Mouse (Mus musculus) limb, embryonic 11.5 days (tissue): Measurements from ENCODE around the gene Rad23b. TPM values are rescaled to one million over a fixed set of nuclear protein-coding genes. Genes with fewer than 3 reads are reported as not detected.
"Not testable (repeated sequence)": the region's sequence is repeated elsewhere in the genome, so short reads cannot be mapped to it uniquely, and the experiment has no call there.

Experiments used
- ATAC-seq: fragments of 200-750 bp; cut with Nextera tagmentation; 2 replicates; pipeline ENCODE4 v1.8.0; 2017; ENCODE audit warnings: low read depth; ENCODE audit not compliant: insufficient number of reproducible peaks, low FRiP score, low TSS enrichment
- DNase-seq: peaks from one replicate; pipeline ENCODE4 v3.0.0-alpha.2; 2015; ENCODE audit warnings: low spot score
- H3K27ac ChIP-seq: fragments of 300-500 bp; sonication (generic); replicated peaks from 2 replicates; pipeline ENCODE4 v1.5.1; 2014; ENCODE audit warnings: low read depth, mild to moderate bottlenecking, low read length
- H3K27me3 ChIP-seq: fragments of 300-500 bp; sonication (generic); 2 replicates; pipeline ENCODE4 v1.6.1; 2014; ENCODE audit warnings: mild to moderate bottlenecking, low read length, mixed read lengths; ENCODE audit not compliant: control insufficient read depth, insufficient read depth
- H3K36me3 ChIP-seq: fragments of 300-500 bp; sonication (generic); 2 replicates; pipeline ENCODE4 v1.6.1; 2014; ENCODE audit warnings: mild to moderate bottlenecking, low read length, moderate library complexity, mixed read lengths; ENCODE audit not compliant: control insufficient read depth, insufficient read depth
- H3K4me1 ChIP-seq: fragments of 300-500 bp; sonication (generic); 2 replicates; pipeline ENCODE4 v1.6.1; 2014; ENCODE audit warnings: low read length, mixed read lengths; ENCODE audit not compliant: control insufficient read depth, insufficient read depth
- H3K4me2 ChIP-seq: fragments of 300-500 bp; sonication (generic); 2 replicates; pipeline ENCODE4 v1.6.1; 2014; ENCODE audit warnings: low read depth, mild to moderate bottlenecking, moderate library complexity; ENCODE audit not compliant: severe bottlenecking
- H3K4me3 ChIP-seq: fragments of 300-500 bp; sonication (generic); 2 replicates; pipeline ENCODE4 v1.5.1; 2014; ENCODE audit warnings: low read depth, low read length
- H3K9ac ChIP-seq: fragments of 300-500 bp; sonication (generic); 2 replicates; pipeline ENCODE4 v1.6.1; 2014; ENCODE audit warnings: mild to moderate bottlenecking, low read length
- H3K9me3 ChIP-seq: fragments of 300-500 bp; sonication (generic); 2 replicates; pipeline ENCODE4 v1.6.1; 2016; ENCODE audit warnings: low read length; ENCODE audit not compliant: control insufficient read depth
- WGBS: fragments of 180-500 bp; shearing (Covaris S2); extraction: QIAGEN DNeasy Blood & Tissue Kit; methylation state at CpG from one replicate; pipeline ENCODE4 v1.1.7; 2014; 5-methylcytosine and 5-hydroxymethylcytosine counted together
- polyA plus RNA-seq: library from polyadenylated mRNA; unstranded; fragments of >200 nt; fragmentation: Nextera tagmentation; extraction: Ambion mirVana; gene quantifications from 2 replicates; pipeline ENCODE4 v1.2.1, GENCODE M21; 2014

The Rad23b gene
- 85.5 and 91.8 TPM in 2 replicates for polyA plus RNA-seq

DNA sequence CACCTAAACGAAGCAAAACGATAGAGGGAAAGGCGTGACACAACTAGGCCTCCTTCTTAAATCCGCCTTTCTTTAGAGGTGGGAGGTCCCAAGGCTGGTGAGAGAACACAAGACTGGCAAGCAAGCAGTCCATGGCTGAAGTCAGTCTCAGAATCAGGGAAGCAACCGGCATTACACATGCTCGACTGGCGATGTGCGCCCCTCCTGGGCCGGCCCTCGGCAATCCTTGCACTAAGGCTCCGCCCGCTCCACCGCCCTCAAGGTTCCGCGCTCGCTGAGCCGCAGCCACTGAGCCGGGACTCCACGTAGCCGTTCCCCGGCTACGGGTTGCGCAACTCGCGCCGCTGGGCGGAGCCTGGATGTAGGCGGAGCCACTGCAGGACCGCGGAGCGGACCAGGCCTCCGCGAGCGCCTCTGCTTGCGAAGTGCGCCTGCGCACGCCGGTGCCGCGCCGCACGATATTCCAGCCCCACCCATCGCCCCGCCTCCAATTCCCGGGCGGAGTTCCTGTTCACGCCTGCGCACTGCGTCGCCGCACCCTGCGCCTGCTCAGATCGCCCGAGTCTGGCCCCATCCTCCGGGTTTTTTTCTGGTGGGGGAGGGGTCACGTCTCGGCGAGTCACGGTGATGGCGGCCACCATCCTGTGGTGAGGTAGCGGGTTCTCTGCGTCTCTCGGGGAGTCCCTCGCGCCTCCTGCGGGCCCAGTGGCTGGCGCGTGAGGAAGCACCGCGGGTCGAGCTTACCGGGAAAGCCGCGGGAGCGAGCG, at the start of gene Rad23b:
Gene Rad23b, plus strand, starts transcription at position 592 of the 767 bp plus-strand sequence.
- DNase-seq (peak; percentile 100), ATAC-seq (peak; percentile 99)
- H3K4me3 ChIP-seq = peak within 1 kb of the TSS; percentile 86
- H3K4me1 ChIP-seq = peaks cover 9% of the 10 kb centered on the region; the same call in 1 of the 2 replicates
- H3K4me2 ChIP-seq = peak within 1 kb of the TSS; percentile 53
- no peaks in the 10 kb centered on the region for H3K27me3 ChIP-seq
- no peaks in the 10 kb centered on the region for H3K36me3 ChIP-seq
- no peaks in the 10 kb centered on the region for H3K9me3 ChIP-seq
- WGBS = 0% methylated on average over 76 of the region's 77 CpGs
- peak within 1 kb of the TSS; percentile 86 for H3K9ac ChIP-seq
- peak within 1 kb of the TSS; percentile 87 for H3K27ac ChIP-seq

DNA sequence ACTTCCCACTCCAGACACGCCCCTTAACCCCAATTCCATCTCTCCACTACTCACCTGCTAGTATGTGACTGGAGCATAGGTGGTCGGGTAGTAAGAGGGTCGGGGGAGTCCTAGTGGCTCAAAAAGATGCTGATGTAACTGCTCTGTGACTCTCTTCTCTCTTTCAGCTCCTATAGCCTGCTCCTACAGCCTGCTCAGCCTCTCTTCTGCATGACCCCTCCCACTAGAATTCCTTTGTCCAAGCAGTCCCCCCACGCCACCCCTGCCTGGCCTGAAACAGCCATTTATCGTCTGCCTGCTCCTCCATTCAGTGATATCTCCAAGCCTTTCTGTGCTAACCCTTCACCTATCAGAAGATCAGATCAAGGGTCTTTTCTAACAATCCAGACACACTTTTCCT, 45.7 kb upstream of the Rad23b start:
- H3K4me3 ChIP-seq = no peak overlapping the region
- ATAC-seq (no peak), DNase-seq (no peak)
- H3K4me2 ChIP-seq = no peak overlapping the region
- H3K27ac ChIP-seq = no peak overlapping the region
- no peaks in the 10 kb centered on the region for H3K27me3 ChIP-seq
- no peak overlapping the region for H3K9ac ChIP-seq
- H3K36me3 ChIP-seq = no peaks in the 10 kb centered on the region
- H3K9me3 ChIP-seq = no peaks in the 10 kb centered on the region
- H3K4me1 ChIP-seq = no peaks in the 10 kb centered on the region
- 86% methylated on average over 5 of the region's 5 CpGs for WGBS

DNA sequence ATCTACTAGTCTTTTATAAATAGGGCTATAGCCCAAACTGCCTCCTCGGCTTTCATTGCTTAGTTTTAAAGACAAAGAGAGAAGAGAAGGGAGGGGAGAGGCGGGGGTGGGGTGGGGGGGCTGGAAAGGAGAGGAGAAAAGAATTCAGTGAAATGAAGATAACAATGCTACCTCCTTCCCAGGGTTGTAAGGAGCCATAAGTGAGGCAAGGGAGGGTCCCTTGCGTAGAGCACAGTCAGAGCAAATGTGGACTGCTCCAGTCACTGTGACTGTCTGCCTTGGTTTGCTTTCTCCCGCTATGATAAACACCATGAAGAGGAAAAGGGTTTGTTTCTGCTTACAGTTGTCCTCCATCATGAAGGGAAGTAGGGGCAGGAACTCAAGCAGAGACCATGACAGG, 43.2 kb upstream of the Rad23b start:
- Histone ChIP-seq H3K9me3 (no peaks in the 10 kb centered on the region), H3K36me3 (no peaks in the 10 kb centered on the region), H3K4me1 (no peaks in the 10 kb centered on the region), H3K27ac (no peak overlapping the region), H3K4me2 (no peak overlapping the region), H3K27me3 (no peaks in the 10 kb centered on the region), H3K4me3 (no peak overlapping the region), H3K9ac (no peak overlapping the region)
- 76% methylated on average over 4 of the region's 4 CpGs for WGBS
- ATAC-seq (no peak), DNase-seq (no peak)

DNA sequence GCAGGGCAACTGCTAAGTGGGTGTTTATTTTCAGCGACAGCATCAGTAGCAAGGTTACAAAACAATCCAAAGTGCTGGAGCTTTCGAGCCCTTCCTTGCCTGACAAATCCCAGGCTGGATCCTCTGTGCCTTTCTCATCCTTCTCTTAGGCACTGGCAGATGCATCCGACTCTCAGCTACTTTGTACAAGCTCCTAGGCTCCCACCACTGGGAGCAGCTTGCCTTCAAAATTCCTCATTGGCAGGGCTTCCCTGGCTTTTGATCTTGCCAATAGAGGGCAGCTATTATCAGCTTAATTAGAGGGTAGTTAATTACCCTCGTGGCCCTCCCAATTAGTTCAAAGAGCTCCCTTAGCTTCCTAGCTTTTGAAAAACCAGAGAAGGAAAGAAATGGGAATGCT, 33.1 kb upstream of the Rad23b start:
- ATAC-seq (no peak), DNase-seq (no peak)
- H3K9me3 ChIP-seq = no peaks in the 10 kb centered on the region
- WGBS = 22% methylated on average over 4 of the region's 4 CpGs
- H3K36me3 ChIP-seq = no peaks in the 10 kb centered on the region
- no peak overlapping the region for H3K9ac ChIP-seq
- H3K4me3 ChIP-seq = no peak overlapping the region
- no peaks in the 10 kb centered on the region for H3K4me1 ChIP-seq
- H3K4me2 ChIP-seq = no peak overlapping the region
- H3K27me3 ChIP-seq = no peaks in the 10 kb centered on the region
- H3K27ac ChIP-seq = no peak overlapping the region

DNA sequence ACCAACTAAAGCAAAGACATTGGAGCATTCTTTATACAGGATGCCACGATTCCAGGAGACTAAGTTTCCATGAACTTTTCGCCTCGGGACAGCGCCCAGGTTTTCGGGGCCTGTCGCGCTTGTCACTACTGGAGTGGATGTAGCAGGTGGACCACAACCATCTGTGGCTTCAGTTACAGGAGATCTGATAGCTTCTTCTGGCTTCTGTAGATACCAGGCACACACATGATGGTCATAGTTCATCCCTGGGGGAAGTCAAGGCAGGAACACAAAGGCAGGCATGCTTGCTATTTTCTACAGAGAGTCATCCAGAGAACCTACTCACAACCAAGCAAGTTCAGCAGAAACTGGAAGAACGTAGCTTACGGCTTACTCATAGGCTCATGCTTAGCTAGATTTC, 31.5 kb upstream of the Rad23b start:
- H3K27ac ChIP-seq, H3K36me3 ChIP-seq, DNase-seq, H3K4me1 ChIP-seq, ATAC-seq, H3K4me3 ChIP-seq, H3K9ac ChIP-seq, H3K27me3 ChIP-seq, H3K9me3 ChIP-seq, H3K4me2 ChIP-seq: not testable (repeated sequence)
- WGBS = 98% methylated on average over 9 of the region's 9 CpGs

DNA sequence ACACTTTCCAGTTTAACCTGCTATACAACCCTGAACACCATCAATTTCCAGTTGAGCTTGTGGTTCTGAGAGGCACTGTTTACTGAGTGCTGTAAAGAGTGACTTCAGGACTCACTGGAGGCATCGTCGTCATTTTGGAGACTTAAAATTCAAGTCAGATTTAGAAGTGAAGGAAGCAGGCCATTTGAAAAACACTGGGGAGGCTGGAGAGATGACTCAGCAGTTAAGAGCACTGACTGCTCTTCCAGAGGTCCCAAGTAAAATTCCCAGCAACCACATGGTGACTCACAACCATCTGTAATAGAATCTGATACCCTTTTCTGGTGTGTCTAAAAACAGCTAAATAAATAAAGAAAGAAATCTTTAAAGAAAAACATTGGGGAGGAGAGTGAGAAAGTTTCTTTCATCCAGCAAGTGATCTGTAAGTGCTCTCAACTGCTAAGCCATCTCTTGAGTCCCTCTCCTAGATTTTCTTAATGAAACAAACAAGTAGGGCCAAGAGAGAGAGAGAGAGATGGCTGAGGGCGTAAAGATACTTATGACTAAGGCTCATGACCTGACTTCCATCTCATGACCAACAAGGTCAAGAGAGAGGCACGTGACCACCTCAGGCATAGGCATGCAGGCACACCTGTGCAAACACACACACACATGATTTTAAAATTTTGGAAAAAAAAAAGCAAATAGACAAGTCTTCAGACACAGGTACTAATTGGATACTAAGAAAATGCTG, 23.9 kb upstream of the Rad23b start:
- WGBS = 67% methylated on average over 4 of the region's 4 CpGs
- no peak overlapping the region for H3K4me2 ChIP-seq
- no peak overlapping the region for H3K4me3 ChIP-seq
- H3K27me3 ChIP-seq = no peaks in the 10 kb centered on the region
- no peaks in the 10 kb centered on the region for H3K9me3 ChIP-seq
- H3K27ac ChIP-seq = no peak overlapping the region
- no peaks in the 10 kb centered on the region for H3K4me1 ChIP-seq
- H3K9ac ChIP-seq = no peak overlapping the region
- no peaks in the 10 kb centered on the region for H3K36me3 ChIP-seq
- DNase-seq = no peak
- ATAC-seq = no peak

DNA sequence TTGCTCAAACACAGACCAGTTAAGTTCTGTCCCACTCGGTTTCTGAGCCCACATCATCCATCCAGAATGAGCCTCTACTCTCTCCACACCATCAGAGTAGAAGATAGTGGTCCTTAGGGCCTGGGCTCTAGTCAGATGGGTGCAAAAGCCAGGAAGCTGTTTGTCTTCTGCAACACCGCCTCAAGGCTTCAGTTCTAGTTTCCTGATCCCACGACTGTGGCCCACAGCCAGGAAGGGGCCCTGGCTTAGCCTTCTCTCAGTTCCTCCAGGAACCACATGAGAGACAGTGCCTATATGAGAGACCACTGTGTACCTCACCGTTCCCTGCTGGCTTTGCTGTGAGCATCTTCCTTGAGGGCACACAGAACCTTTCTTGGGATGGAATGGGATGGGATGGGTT, 22.3 kb upstream of the Rad23b start:
- Histone ChIP-seq H3K4me1 (no peaks in the 10 kb centered on the region), H3K4me3 (no peak overlapping the region), H3K9ac (no peak overlapping the region), H3K9me3 (no peaks in the 10 kb centered on the region), H3K27me3 (no peaks in the 10 kb centered on the region), H3K4me2 (no peak overlapping the region), H3K36me3 (no peaks in the 10 kb centered on the region), H3K27ac (no peak overlapping the region)
- 74% methylated on average over 4 of the region's 4 CpGs for WGBS
- no peak for DNase-seq
- no peak for ATAC-seq

DNA sequence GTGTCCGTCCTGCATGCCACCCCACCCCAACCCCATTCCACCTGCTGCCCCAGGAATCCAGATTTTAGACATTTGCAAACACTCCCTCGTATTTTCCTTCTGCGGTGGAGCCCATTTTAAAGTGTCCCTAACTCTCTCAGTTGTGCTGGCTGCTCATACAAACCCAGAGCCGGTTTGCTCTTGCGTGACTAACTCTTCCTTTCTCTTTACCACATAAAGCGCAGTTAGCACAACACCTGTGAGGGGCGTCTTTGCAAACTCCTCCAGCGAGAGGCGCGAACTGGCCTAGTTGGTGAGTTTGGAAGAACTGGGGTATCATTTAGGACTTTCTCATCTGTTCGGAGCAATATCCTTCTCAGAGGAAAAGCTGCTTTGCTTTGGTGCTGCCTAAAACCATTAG, 21.4 kb upstream of the Rad23b start:
- no peak overlapping the region for H3K4me3 ChIP-seq

More for the DNA sequence above, 21.4 kb upstream of the Rad23b start:
- no peak for ATAC-seq
- Histone ChIP-seq H3K9ac (no peak overlapping the region), H3K9me3 (no peaks in the 10 kb centered on the region), H3K27ac (no peak overlapping the region), H3K4me1 (no peaks in the 10 kb centered on the region), H3K36me3 (no peaks in the 10 kb centered on the region), H3K27me3 (no peaks in the 10 kb centered on the region), H3K4me2 (no peak overlapping the region)
- no peak for DNase-seq
- WGBS = 94% methylated on average over 11 of the region's 11 CpGs
